Mouse (Mus musculus): ENCODE results near the gene Cacnb1.
A peak's percentile ranks its signal among the peaks of the same experiment; 100 is the strongest.

DNA sequence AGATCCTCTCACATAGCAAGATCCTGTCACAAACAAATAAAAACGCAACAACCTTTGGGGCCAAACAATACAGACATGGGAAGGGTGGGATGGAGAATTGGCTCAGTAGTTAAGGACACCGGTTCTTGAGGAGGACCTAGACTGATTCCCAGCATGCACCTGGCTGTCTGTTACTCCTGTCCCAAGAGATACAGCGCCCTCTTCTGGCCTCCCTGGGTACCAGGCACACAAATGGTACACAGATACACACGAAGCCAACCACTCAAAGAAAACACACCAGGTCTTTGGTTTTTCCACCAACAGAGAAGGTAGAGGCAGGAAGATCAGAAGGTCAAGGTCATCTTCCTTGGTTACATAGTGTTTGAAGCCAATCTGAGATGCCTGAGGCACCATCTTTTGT is 22.8 kb upstream of the Cacnb1 start:
- peak; percentile 22 to 60; a peak in 2 of 4 replicates for TF ChIP-seq CTCF (conservative IDR thresholded peaks at IDR 0.05 in 1 of 2, IDR thresholded peaks at IDR 0.05 in 1 of 2; ENCODE audit: low read depth in 2 of 2, low read length in 2 of 2)
- no peak for TF ChIP-seq POLR2A (IDR thresholded peaks at IDR 0.05; ENCODE audit: low read depth, low read length)
- TF ChIP-seq ETS1 (conservative IDR thresholded peaks at IDR 0.05; ENCODE audit: low read depth, low read length): no peak
- TF ChIP-seq MXI1 (IDR thresholded peaks at IDR 0.05; ENCODE audit: low read depth, low read length): no peak
- no peak for TF ChIP-seq POLR2AphosphoS2 (IDR thresholded peaks at IDR 0.05; ENCODE audit: low read depth, low read length)
